Mouse (Mus musculus) intestine, postnatal 0 days (tissue): ENCODE measurements around the gene Naa50. TPM values are rescaled to one million over a fixed set of nuclear protein-coding genes. Genes with fewer than 3 reads are reported as not detected.

Source experiments
- ATAC-seq: fragments of 200-750 bp; cut with Nextera tagmentation; 2 replicates; pipeline ENCODE4 v1.8.0; 2017; ENCODE audit warnings: mild to moderate bottlenecking, moderate TSS enrichment, moderate library complexity
- H3K27ac ChIP-seq: fragments of 300-500 bp; sonication (generic); 2 replicates; pipeline ENCODE4 v1.5.1; 2014; ENCODE audit warnings: mild to moderate bottlenecking, low read depth, low read length, moderate library complexity
- H3K27me3 ChIP-seq: fragments of 300-500 bp; sonication (generic); replicated peaks from 2 replicates; pipeline ENCODE4 v1.6.1; 2014; ENCODE audit warnings: low read length, mixed read lengths; ENCODE audit not compliant: control insufficient read depth, insufficient read depth
- H3K36me3 ChIP-seq: fragments of 300-500 bp; sonication (generic); 2 replicates; pipeline ENCODE4 v1.6.1; 2014; ENCODE audit warnings: mild to moderate bottlenecking, moderate library complexity; ENCODE audit not compliant: control insufficient read depth, insufficient read depth
- H3K4me1 ChIP-seq: fragments of 300-500 bp; sonication (generic); replicated peaks from 2 replicates; pipeline ENCODE4 v1.6.1; 2014; ENCODE audit warnings: antibody characterized with exemption, low read length, mixed read lengths; ENCODE audit not compliant: control insufficient read depth, insufficient read depth
- H3K4me2 ChIP-seq: fragments of 300-500 bp; sonication (generic); replicated peaks from 2 replicates; pipeline ENCODE4 v1.6.1; 2014; ENCODE audit warnings: low read depth, mild to moderate bottlenecking, moderate library complexity
- H3K4me3 ChIP-seq: fragments of 300-500 bp; sonication (generic); 2 replicates; pipeline ENCODE4 v1.5.1; 2014; ENCODE audit warnings: low read depth, low read length
- H3K9ac ChIP-seq: fragments of 300-500 bp; sonication (generic); 2 replicates; pipeline ENCODE4 v1.6.1; 2014; ENCODE audit warnings: mild to moderate bottlenecking, low read depth, low read length
- H3K9me3 ChIP-seq: fragments of 300-500 bp; sonication (generic); 2 replicates; pipeline ENCODE4 v1.6.1; 2016; ENCODE audit warnings: mixed run types; ENCODE audit not compliant: control insufficient read depth
- CTCF ChIP-seq: sonication (generic); IDR thresholded peaks from 2 replicates; pipeline ENCODE4 v1.5.1; 2016; ENCODE audit warnings: low read depth, mild to moderate bottlenecking, control low read depth, antibody characterized with exemption, moderate library complexity
- WGBS: fragments of 180-500 bp; shearing (Covaris S2); extraction: QIAGEN DNeasy Blood & Tissue Kit; methylation state at CpG from one replicate; pipeline ENCODE4 v1.1.7; 2014; 5-methylcytosine and 5-hydroxymethylcytosine counted together
- polyA plus RNA-seq: library from polyadenylated mRNA; unstranded; fragments of >200 nt; fragmentation: Nextera tagmentation; extraction: Ambion mirVana; gene quantifications from 2 replicates; pipeline ENCODE4 v1.2.1, GENCODE M21; 2015

The Naa50 gene
- polyA plus RNA-seq, 1 experiment from 2014 or later, result 38.6 TPM

DNA sequence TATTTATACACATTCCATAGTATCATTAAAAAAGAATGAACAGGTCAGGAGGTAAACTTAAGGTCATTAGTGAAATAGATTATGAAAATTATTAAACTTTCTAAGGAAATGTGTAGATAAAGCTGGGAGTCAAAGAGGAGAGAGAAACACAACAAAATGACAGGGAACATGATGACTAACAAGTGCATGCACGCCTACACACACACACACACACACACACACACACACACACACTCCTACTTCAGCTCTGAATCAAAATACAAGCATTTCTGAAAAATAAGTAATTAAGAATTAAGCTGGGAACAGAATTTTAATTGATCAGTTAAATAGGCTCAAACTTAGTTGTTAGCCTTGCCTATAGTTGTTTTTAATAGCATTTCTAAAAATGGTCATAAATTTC lies 14.9 kb upstream of the Naa50 start:
- Histone ChIP-seq H3K4me3 (no peak overlapping the region), H3K4me2 (no peak overlapping the region), H3K27me3 (no peaks in the 10 kb centered on the region), H3K9ac (no peak overlapping the region), H3K27ac (no peak overlapping the region), H3K4me1 (no peaks in the 10 kb centered on the region), H3K9me3 (no peaks in the 10 kb centered on the region), H3K36me3 (no peaks in the 10 kb centered on the region)
- TF ChIP-seq CTCF, result no peak
- no peak for ATAC-seq
- WGBS, result 83% methylated on average over 1 of the region's 1 CpGs

DNA sequence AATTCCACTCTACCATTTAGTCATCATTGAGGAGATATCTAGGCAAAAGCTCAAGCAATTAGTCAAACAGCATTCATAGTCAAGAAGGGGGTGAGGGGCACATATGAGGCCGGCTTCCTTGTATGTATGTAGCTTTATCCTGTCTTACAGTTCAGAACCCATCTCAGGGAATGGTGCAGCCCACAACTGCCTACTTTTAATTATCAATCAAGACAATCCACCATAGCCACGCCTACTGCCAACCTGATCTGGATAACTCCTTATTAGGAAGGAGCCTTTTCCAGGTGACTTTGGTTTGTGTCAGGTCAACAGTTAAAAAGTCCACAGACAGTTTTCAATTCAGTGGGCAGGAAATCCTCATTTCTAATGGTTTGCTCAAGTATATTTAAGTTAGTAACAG lies 14.2 kb upstream of the Naa50 start:
- Histone ChIP-seq H3K9ac (no peak overlapping the region), H3K4me1 (no peaks in the 10 kb centered on the region), H3K27ac (no peak overlapping the region), H3K9me3 (no peaks in the 10 kb centered on the region), H3K27me3 (no peaks in the 10 kb centered on the region), H3K4me3 (no peak overlapping the region), H3K4me2 (no peak overlapping the region), H3K36me3 (no peaks in the 10 kb centered on the region)
- ATAC-seq, result no peak
- WGBS, result 71% methylated on average over 2 of the region's 2 CpGs
- TF ChIP-seq CTCF, result no peak

DNA sequence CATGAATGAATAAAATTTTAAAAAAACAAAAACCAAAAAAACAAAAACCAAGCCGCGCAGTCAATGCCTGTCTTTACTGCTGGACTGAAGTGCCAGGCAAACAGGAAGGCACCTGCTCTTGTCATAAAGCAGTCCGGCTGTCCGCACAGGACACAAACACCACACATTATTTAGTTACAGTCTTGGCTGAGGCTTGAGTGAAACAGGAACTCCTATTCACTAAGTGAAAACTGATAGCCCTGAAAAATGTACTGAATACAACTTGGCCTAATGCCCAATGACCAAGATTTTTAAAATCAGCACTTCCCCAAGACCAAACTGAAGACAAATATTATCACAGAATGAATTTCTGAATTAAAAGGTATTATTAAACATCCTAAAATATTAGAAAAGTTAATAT lies 13.2 kb upstream of the Naa50 start:
- no peak overlapping the region for H3K27ac ChIP-seq
- H3K27me3 ChIP-seq, result no peaks in the 10 kb centered on the region
- no peak for ATAC-seq
- no peak overlapping the region for H3K9ac ChIP-seq
- WGBS, result 63% methylated on average over 4 of the region's 4 CpGs
- no peak for TF ChIP-seq CTCF
- no peaks in the 10 kb centered on the region for H3K4me1 ChIP-seq
- no peaks in the 10 kb centered on the region for H3K9me3 ChIP-seq
- no peak overlapping the region for H3K4me3 ChIP-seq
- H3K36me3 ChIP-seq, result no peaks in the 10 kb centered on the region
- 0 out of 2 replicates have a peak overlapping the region, but pooled peaks have one; percentile 6 for H3K4me2 ChIP-seq

DNA sequence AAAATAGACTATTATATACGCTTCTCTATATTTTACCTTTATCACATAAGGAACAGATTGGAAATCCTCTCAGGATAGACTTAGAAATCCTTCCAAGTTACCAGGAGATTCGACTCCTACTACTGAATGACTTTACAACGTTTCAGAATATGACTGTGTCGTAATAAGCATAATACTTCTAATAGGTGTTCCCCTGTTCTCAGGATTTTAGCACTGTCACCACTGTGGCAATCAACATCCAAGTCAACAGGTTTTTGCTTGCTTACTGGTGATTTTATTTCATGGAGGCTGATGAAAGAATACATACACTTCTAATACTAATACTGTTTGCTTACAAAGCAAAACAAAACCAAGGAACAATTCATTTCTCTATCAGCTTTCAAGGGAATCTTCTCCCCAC lies 7.3 kb upstream of the Naa50 start:
- no peak for TF ChIP-seq CTCF
- H3K36me3 ChIP-seq, result no peaks in the 10 kb centered on the region
- H3K9me3 ChIP-seq, result no peaks in the 10 kb centered on the region
- 0 out of 2 replicates have a peak, but pooled peaks cover 4% of the 10 kb centered on the region for H3K4me1 ChIP-seq
- no peak overlapping the region for H3K27ac ChIP-seq
- 51% methylated on average over 4 of the region's 4 CpGs for WGBS
- no peak overlapping the region for H3K4me3 ChIP-seq
- no peak overlapping the region for H3K9ac ChIP-seq
- peak; percentile 56; the same call in 1 of the 2 replicates for ATAC-seq
- no peak overlapping the region for H3K4me2 ChIP-seq
- no peaks in the 10 kb centered on the region for H3K27me3 ChIP-seq

DNA sequence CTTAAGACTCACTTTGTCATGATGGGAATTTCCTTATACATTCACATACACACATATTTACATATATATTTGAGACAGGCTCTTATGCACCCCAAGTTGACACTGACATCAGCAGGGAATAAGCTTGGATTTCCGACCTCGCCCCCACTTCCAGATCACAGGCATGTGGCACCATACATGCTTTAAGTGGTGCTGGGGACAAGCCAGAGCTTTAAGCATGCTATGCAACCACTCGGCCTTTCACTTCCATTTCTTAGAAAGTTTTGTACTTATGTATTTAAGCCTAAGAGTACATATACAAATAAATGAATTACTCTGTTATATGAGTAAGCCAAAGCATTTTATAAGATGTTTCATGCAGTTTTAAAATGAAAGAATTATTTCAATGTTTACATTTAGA lies 6.4 kb upstream of the Naa50 start:
- Histone ChIP-seq H3K4me3 (no peak overlapping the region), H3K27ac (no peak overlapping the region), H3K27me3 (no peaks in the 10 kb centered on the region), H3K4me2 (no peak overlapping the region), H3K9me3 (no peaks in the 10 kb centered on the region), H3K36me3 (no peaks in the 10 kb centered on the region), H3K4me1 (0 out of 2 replicates have a peak, but pooled peaks cover 4% of the 10 kb centered on the region), H3K9ac (no peak overlapping the region)
- WGBS, result 65% methylated on average over 3 of the region's 3 CpGs
- ATAC-seq, result no peak
- TF ChIP-seq CTCF, result no peak

DNA sequence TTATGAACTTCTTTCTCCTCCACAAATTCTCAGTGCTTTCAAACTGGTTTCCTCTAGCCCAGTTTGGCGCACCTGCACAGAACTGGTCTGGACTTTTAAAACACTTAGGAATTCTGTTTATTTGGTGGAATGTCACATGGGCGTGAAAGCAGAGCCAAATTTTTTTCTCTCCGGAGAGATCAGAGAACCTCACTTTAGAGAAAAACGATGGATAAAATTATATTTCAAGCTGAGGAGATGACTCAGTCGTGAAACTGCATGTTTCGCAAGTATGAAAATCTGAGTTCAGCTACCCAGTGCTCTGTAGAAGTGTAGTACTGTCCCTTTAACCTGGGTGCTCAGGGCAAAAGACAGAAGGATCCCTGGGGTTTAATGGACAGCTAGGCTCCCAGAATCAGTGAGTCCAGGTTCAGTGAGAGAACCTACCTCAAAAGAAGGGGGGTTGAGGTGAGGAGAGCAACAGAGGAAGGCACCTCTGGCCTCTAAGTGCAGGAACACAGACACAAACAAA lies 3.1 kb upstream of the Naa50 start:
- H3K4me2 ChIP-seq, result no peak overlapping the region; the same call in 1 of the 2 replicates
- ATAC-seq, result no peak
- H3K27ac ChIP-seq, result no peak overlapping the region
- H3K9ac ChIP-seq, result no peak overlapping the region
- TF ChIP-seq CTCF, result no peak
- no peaks in the 10 kb centered on the region for H3K27me3 ChIP-seq
- no peaks in the 10 kb centered on the region for H3K9me3 ChIP-seq
- WGBS, result 71% methylated on average over 6 of the region's 6 CpGs
- 0 out of 2 replicates have a peak, but pooled peaks cover 4% of the 10 kb centered on the region for H3K4me1 ChIP-seq
- H3K4me3 ChIP-seq, result no peak overlapping the region
- no peaks in the 10 kb centered on the region for H3K36me3 ChIP-seq
